Mouse (Mus musculus): ENCODE results near the gene Hyal1.

Hyal1 gene

DNA sequence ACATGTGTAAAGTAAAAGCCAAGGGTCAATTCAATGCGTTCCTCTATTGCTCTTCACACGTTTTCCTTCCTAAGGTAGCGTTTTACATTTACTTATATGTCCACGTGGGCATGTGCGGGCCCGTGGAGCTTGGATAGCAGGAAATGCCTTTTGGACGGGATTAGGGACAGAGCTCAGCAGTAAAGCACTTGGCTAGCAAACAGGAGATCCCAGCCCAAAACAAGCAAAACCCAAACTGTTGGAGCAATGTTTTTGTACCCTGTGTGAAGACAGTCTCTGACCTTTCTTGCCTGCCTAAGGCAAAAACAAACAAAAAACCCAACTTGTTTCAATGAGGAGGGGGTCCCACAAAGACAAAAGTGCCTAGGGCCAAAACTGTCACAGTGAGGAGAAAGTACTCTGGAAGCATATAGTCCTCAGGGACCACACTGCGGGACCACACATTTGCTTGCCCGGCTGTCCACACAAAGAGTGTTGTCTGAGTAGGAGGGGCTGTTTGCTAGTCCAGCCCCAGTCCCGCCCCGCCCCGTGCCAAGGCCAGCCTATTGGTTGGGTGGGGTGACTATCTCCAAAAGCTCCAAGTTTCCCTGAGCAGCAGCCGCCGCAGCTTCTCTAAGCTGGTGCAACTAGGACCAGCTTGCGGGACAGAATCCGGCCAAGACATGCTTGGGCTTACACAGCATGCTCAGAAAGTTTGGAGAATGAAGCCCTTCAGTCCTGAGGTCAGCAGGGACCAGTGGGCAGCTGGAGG lies at the start of gene Hyal1:
TSS of gene Hyal1 (plus strand) at position 571 of the 751 bp plus-strand sequence.
- peak; percentile 81 for DNase-seq (ENCODE audit: low read depth)

DNA sequence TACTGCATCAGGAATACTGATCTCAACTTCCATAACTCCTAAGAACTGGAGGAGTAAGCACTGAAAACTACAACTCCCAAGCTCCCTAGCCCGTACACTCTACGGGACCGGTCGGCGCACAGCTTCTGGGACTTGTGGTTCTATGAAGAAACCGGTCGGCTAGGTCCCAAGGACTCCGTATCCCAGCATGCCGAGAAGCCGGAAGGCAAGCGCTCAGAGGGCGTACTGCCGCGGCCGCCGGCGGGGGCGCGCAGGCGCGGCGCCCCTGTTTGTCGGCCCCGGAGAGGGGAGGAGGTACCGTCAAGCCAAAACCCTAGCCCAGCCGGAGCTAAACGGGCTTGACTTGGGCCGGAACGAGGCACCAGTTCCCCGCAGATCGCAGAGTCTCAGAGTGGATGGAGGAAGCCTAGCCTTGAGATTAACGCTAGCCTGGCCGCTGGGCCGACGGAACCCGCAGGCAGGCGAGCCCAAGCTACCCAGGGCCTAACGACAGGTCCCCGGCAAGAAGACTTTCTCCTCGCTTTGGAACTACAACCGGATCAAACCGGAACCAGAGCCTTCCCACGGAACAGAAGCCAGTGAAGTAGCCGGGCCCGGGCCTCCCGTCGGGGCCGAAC lies 42.8 kb upstream of the Hyal1 start, which contains the start of gene Tmem115:
TSS of gene Tmem115 (plus strand) at position 155 of the 617 bp plus-strand sequence.
- DNase-seq (ENCODE audit: low read depth): peak; percentile 85

DNA sequence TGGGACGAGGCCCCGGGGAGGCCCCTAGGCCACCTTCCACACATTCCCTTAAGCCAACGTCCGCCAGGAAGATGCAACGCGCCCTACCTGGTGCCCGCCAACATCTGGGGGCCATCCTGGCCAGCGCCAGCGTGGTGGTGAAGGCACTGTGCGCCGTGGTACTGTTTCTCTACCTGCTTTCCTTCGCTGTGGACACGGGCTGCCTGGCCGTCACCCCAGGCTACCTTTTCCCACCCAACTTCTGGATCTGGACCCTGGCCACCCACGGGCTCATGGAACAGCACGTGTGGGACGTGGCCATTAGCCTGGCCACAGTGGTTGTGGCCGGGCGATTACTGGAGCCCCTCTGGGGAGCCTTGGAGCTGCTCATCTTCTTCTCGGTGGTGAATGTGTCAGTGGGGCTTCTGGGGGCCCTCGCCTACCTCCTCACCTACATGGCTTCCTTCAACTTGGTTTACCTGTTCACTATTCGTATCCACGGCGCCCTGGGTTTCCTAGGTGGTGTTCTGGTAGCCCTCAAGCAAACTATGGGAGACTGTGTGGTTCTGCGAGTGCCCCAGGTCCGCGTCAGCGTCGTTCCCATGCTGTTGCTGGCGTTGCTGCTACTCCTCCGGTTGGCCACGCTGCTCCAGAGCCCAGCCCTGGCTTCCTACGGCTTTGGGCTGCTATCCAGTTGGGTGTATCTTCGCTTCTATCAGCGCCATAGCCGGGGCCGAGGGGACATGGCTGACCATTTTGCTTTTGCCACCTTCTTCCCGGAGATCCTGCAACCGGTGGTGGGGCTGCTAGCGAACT lies 42.1 kb upstream of the Hyal1 start:
- DNase-seq (ENCODE audit: low read depth): no peak

DNA sequence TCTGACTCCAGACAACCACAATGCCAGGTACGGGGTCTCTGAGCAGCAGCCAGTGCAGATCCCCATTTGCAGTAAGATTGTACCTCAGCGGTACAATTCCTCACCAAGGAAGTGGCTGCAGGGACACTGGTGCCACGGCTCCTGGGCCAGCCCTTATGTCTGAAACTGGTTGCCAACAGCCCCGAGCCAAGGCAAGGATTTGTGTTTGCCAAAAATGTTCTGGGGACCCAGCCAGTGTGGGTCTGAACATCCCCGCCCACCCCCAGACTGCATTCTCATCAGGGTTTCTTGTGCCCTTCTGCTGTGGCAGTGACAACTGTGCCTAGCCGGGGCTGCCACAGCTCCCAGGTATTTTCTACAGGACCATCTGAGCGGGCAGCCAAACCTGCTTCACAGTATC lies 38.5 kb upstream of the Hyal1 start:
- DNase-seq (ENCODE audit: low read depth): no peak

DNA sequence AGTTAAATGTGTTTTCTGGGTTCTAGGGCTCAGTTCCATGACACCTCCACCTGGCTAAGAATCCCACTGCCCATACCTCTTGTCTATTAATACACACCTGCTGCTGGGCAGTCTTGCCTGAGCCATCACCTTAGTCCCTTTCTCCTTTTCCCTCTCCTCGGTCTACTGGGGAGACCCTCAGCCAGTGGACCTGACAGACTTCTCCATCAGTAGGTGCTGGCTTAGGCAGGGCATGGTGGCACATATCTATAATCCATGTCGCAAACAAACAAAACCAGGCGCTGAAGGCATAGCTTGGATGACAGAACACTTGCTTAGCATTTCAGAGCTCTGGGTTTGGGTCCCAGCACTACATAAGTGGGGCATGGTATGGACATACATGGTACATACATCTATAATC lies 38.0 kb upstream of the Hyal1 start:
- DNase-seq (ENCODE audit: low read depth): no peak

DNA sequence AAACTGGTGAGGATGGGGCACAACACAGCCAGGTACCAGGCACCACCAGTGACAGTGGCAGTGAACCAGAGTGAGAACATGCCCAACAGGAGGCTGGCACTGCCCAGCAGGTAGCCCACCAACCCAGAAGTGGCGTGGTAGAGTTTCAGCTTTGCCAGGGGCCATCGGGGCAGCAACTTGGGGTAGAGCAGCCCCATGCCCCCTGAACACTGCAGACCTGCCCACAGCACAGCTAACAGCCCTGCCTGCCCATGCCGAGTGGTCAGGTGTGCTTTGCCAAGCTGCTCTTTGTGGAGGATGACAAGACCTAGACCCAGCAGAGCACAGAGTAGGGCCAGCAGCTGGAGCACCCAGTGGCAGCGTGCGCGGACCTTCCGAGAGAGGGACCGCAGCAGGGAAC lies 36.8 kb upstream of the Hyal1 start:
- DNase-seq (ENCODE audit: low read depth): no peak

GRCm38 (mm10) chr9:107540420-107540819 lies 36.3 kb upstream of the Hyal1 start:
- DNase-seq (ENCODE audit: low read depth): no peak

DNA sequence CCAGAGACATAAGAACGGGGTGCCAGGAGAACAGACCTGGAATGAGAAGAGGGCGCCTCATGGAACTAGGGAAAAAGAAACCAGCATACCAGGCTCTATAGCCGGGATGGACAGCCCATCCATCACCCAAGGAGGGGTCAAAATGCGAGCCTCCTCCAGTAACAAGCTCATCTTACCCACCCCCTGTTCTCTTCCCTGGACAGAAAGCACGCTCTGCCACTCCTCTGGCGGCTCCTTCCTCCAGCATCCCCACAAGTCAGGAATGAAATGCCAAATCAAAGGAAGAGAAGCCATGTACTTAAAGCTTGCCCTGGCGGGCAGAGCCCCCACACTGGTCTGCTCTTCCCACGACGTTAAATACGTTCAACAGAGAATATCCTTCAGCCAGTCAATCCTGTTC lies 35.7 kb upstream of the Hyal1 start:
- DNase-seq (ENCODE audit: low read depth): no peak

DNA sequence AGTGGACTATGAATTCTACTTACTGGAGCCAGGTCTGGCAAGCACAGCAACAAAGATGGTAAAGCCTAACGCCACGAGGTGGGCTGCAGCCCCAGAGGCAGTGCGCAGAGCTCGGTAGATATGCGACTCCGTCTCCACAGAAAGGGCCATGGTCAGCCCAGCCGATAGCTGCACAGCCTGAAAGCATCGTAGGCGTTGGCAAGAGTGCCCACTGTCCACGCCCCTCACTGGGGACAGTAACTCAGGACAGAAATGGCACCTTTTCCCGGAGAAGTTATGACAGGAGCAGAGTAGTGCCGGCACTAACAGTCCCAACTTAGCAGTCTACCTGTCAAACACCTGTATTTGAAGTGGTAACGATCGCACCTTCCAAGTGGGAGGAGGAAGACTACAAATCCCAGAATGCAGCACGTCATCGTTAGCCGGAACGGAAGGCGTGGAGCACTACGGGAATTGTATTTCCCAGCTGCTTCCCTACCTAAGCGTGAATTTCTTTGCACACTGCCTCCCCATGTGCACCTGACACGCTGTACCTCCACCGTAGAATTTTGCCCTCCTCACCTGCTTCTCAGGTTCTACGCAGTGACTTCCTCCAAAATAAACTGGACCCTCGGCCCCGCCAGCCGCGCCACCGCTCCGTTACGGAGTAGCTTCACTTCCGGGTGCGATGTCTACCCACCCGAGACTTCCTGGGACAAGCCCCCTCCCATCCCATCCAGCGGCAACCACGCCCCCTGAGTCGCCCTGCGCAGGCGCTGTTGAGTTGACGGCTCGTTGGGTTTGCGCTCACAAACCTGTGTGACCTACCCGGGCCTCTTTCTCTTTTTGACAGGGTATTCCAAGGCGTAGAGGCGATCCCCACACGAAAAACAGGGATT lies 35.0 kb upstream of the Hyal1 start, which contains the start of the genes Cyb561d2 and Nprl2:
TSS of gene Cyb561d2 (minus strand) at position 720 of the 878 bp plus-strand sequence.
TSS of gene Nprl2 (plus strand) at position 753 of the 878 bp plus-strand sequence.
- DNase-seq (ENCODE audit: low read depth): peak; percentile 84

DNA sequence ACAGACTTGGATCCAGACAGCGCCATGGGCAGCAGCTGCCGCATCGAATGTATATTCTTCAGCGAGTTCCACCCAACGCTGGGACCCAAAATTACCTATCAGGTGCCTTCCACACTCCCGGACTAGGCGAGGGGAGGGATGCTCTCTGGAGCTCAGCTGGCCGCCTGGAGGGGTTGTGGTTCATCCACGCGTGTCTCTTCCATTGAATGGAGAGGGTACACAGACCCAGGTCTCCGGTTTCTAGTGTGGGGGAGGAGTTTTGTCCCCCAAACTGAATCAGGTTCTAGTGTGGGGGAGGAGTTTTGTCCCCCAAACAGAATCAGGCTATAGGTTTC lies 34.4 kb upstream of the Hyal1 start:
- DNase-seq (ENCODE audit: low read depth): no peak

- DNase-seq (ENCODE audit: low read depth): no peak
These were observed 34.0 kb upstream of the Hyal1 start for GRCm38 (mm10) chr9:107542721-107543120.

GRCm38 (mm10) chr9:107543299-107543698 lies 33.4 kb upstream of the Hyal1 start:
- DNase-seq (ENCODE audit: low read depth): no peak

GRCm38 (mm10) chr9:107544196-107544700 lies 32.5 kb upstream of the Hyal1 start:
- DNase-seq (ENCODE audit: low read depth): no peak

DNA sequence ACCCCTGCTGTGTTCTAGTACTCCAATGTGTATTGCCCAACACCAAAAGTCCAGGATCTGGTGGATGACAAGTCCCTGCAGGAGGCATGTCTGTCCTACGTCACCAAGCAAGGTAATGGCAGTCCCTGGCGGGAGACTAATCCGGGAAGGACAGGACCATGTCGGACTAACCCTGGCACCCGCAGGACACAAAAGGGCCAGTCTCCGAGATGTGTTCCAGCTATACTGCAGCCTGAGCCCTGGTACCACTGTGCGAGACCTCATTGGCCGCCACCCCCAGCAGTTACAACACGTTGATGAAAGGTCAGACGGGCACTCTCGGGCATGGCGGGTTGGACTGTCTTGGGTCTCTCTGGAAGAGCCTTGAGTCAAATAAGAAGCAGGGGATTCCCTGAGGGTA lies 32.0 kb upstream of the Hyal1 start:
- no peak for DNase-seq (ENCODE audit: low read depth)

- DNase-seq (ENCODE audit: low read depth): no peak
These were observed 31.5 kb upstream of the Hyal1 start for GRCm38 (mm10) chr9:107545199-107545598.

DNA sequence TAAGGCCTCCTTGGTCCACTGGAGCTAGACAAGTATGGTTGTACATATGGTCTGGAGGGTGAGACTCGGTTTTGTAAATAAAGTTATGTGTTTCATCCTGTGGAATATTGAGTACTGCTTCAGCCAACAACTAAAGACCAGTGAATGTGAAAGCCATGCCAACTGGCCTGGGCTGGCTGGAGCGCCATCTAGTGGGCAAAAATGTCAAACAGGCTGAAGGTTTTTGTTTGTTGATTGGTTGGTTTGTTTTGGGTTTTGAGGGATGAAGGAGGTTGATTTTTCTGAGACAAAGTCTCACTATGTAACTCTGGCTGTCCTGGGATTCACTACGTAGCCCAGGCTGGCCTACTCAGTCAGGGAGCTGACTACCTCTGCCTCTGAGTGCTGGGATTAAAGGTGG lies 31.1 kb upstream of the Hyal1 start:
- peak; percentile 74 for DNase-seq (ENCODE audit: low read depth)

- peak; percentile 92 for DNase-seq (ENCODE audit: low read depth)
These were observed 29.7 kb upstream of the Hyal1 start, which contains the start of gene Zmynd10 for GRCm38 (mm10) chr9:107547026-107547425. Gene Zmynd10 (plus strand): TSS chr9:107547298.

GRCm38 (mm10) chr9:107547957-107548356 lies 28.8 kb upstream of the Hyal1 start:
- DNase-seq (ENCODE audit: low read depth): no peak

GRCm38 (mm10) chr9:107548820-107549219 lies 27.9 kb upstream of the Hyal1 start:
- no peak for DNase-seq (ENCODE audit: low read depth)

GRCm38 (mm10) chr9:107549297-107550074 lies 27.2 kb upstream of the Hyal1 start:
- no peak for DNase-seq (ENCODE audit: low read depth)
